Mouse (Mus musculus) bone marrow macrophage, adult 2 months (primary cell): ENCODE data around the gene Tmem273.

ENCODE experiments used
- CTCF ChIP-seq: IDR thresholded peaks from 2 replicates; pipeline ENCODE4 v1.5.1; 2012; ENCODE audit warnings: low read depth, mild to moderate bottlenecking, low read length, moderate library complexity
- POLR2A ChIP-seq: IDR thresholded peaks from 2 replicates; pipeline ENCODE4 v1.6.1; 2012; ENCODE audit warnings: mild to moderate bottlenecking, low read depth, low read length, borderline replicate concordance

DNA sequence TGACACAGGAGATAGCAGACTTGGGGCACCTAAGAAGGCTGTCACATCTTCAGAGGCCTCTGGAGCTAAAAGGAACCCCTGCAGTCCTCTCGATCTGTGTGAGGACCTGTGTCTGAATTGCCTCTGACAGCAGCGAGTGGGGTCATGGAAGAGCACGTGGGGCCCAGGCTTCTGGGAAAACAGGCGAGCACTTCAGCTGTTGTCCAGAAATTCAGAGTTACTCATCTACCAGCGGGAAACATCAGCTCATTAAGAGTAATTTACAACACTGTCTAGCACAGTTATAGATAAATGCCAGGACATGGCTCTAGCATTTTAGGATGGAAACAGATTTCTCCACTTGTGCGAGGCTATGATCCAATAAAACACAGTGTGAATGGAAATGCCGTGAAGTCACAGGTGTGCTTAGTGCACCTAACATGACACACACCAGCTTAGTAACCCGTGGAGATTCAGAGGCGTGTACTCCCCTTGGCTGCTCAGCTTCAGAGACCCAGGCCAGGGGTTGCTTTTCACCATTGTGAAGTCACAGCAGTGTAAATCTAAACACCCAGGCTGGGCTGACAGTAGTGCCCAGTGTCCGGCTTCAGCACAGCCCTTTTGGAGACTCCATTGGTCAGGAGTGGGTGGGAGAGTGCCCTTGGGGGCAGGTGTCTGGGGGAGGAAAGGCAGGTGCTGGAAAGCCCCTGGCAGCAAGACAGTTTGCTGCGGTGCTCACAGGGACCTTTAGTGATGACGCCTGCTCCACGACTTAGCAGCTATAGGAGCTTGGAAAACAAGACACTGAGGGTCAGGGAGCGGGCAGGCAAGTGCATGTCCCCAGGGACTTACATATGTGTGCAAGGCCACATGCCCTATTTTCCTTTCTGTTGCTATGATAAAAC lies 38.7 kb downstream of the Tmem273 start:
- TF ChIP-seq CTCF (no peak), POLR2A (no peak)
